Mouse (Mus musculus): ENCODE results near the gene Lpar6.

The Lpar6 gene

DNA sequence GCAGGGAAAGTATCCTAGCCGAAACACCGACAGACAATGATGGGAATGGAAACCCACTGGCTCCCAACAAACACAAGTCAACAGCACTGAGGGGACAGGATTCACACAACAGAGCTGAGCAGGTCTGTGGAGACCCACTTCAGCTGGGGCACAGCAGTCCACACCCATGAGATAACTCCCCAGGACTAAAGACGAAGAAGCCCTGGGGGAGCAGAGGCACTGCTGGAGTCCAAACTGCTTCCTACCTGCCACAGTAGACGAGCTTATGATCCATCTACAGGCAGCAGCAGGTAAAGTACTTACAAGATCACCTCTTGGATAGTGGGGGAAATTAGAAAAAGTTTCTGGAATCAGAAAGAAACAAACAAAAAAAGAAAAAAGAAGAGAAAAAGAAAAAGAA is 16.7 kb downstream of the Lpar6 start:
- in situ Hi-C loops (cut with MboI; ENCODE audit: unreplicated experiment in 2 of 2): no loop called here

- in situ Hi-C loops (cut with MboI; ENCODE audit: unreplicated experiment in 2 of 2): no loop called here
Measured at GRCm38 (mm10) chr14:73255426-73255970, 17.8 kb downstream of the Lpar6 start.

GRCm38 (mm10) chr14:73257348-73257747 is 19.7 kb downstream of the Lpar6 start:
- in situ Hi-C loops (cut with MboI; ENCODE audit: unreplicated experiment in 2 of 2): no loop called here

GRCm38 (mm10) chr14:73258181-73258580 is 20.5 kb downstream of the Lpar6 start:
- in situ Hi-C loops (cut with MboI; ENCODE audit: unreplicated experiment in 2 of 2): no loop called here

DNA sequence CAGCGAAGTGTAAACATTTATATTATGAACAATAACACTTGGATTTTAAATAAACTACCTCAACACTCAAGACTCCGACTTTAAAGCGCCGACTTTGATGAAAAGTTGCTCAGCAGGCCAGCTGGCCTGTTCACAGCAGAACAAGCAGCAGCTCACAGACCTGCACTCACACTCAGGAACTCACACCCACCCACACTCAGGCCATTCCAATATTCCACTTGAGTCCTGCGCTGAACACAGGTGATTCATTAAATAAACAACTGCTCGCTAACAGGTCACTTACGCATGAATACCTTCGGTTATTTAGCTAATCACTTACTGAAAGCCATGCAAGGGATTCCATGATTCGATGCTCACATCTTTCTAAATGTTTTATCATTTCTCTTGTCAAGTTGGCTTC is 24.5 kb downstream of the Lpar6 start:
- in situ Hi-C loops (cut with MboI; ENCODE audit: unreplicated experiment in 2 of 2): no loop called here

- in situ Hi-C loops (cut with MboI; ENCODE audit: unreplicated experiment in 2 of 2): no loop called here
Measured at GRCm38 (mm10) chr14:73266166-73266565, 28.5 kb downstream of the Lpar6 start.

GRCm38 (mm10) chr14:73271807-73272206 is 34.1 kb downstream of the Lpar6 start:
- in situ Hi-C loops (cut with MboI; ENCODE audit: unreplicated experiment in 2 of 2): no loop called here

DNA sequence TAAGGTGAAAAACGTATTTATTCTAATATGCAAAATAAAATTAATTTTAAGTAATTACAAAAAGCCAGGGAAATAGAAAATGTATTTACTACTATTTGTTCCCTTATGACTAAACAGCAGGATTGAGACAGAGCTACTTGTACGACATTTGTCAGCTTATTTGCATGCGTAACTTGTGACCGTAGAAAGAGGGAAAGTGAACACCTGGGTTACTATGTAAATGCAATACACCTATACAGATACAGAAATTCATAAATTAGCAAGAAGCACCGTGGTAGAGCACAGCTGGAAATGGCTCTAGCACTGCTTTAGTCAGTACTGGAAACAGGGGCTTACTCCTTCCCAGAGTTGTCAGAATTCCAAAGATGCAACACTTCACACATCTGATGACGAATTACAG is 41.4 kb downstream of the Lpar6 start:
- in situ Hi-C loops (cut with MboI; ENCODE audit: unreplicated experiment in 2 of 2): no loop called here

DNA sequence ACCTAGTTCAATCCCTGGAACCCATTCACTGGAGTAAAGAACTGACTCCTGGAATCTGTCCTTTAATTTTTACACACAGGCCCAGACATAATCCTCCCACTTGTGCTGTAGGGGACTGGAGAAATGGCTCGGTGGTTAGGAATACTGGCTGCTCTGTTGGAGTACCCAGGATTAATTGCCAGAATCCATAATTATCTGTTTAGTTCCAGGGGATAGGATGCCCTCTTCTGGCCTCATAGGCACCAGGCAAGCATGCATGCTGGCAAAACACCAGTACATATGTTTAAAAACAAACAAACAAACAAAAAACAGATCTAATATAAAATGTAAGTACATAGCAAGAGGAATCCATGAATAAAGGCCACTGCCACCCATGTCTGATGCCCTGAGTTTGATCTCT is 43.3 kb downstream of the Lpar6 start:
- in situ Hi-C loops (cut with MboI; ENCODE audit: unreplicated experiment in 2 of 2): no loop called here

DNA sequence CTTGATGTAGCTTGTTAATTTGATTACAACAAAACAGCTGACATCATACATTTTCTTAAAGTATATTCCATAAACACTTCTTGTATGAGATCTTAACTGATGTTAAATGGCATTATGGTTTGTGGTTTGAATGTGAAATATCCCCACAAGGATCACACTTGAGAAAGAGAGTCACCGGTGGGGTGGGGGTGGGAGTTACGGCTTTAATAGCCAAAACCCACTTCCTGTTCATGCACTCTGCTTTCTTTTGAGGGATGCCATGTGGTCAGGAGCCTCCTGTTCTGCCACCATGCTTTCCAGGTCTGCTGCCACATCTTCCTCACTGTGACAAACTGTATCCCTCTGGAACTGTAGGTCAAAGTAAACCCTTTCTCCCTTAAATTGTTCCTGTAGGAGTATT is 52.2 kb downstream of the Lpar6 start:
- in situ Hi-C loops (cut with MboI; ENCODE audit: unreplicated experiment in 2 of 2): loop anchor here in 1 of 2 experiments (10.0 kb wide), 2 partner anchors 285 to 915 kb away; no protein-coding TSS in a partner anchor

DNA sequence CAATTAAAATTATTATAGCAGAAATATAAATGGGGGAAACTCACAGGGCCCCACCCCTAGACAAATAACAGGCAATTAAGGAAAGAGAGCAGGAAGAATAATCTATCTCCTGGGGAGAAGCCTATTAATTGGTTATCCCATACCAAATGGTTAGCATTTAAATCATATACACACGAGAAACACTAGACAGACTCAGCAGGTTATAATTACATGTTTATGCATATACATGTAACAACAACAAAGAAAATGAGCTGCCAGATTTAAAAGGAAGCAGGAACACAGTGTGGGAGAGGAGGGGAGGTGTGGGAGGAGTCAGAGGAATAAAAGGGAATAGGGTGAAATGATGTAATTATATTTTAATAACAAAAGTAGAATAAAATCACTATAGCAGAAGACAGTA is 54.7 kb downstream of the Lpar6 start:
- in situ Hi-C loops (cut with MboI; ENCODE audit: unreplicated experiment in 2 of 2): loop anchor here in 1 of 2 experiments (10.0 kb wide), 2 partner anchors 288 to 918 kb away; no protein-coding TSS in a partner anchor

All from v-Abl transformed pro-B cells (cell line).